Mouse (Mus musculus) MEL (cell line): ENCODE results near the gene Tnik.

Source experiments
- CTCF ChIP-seq, 3 experiments: IDR thresholded peaks in 2 of 3; conservative IDR thresholded peaks in 1 of 3; 2 replicates each; pipeline ENCODE4 v1.5.1; 2011 to 2012; ENCODE audit warnings: low read length in 3 of 3, low read depth in 2 of 3, mild to moderate bottlenecking in 2 of 3, improper control_type of control experiment in 1 of 3, inconsistent platforms in 1 of 3, mixed read lengths in 1 of 3, moderate library complexity in 1 of 3; ENCODE audit not compliant: control insufficient read depth in 1 of 3, insufficient read depth in 1 of 3, poor library complexity in 1 of 3, severe bottlenecking in 1 of 3
- USF1 ChIP-seq: IDR thresholded peaks from 2 replicates; pipeline ENCODE4 v1.6.1; 2014; ENCODE audit warnings: low read depth, mild to moderate bottlenecking, inconsistent platforms, low read length, improper control_type of control experiment, moderate library complexity
- ZNF384 ChIP-seq: IDR thresholded peaks from 2 replicates; pipeline ENCODE4 v1.6.1; 2012; ENCODE audit warnings: low read depth, mild to moderate bottlenecking, inconsistent platforms, low read length, improper control_type of control experiment

DNA sequence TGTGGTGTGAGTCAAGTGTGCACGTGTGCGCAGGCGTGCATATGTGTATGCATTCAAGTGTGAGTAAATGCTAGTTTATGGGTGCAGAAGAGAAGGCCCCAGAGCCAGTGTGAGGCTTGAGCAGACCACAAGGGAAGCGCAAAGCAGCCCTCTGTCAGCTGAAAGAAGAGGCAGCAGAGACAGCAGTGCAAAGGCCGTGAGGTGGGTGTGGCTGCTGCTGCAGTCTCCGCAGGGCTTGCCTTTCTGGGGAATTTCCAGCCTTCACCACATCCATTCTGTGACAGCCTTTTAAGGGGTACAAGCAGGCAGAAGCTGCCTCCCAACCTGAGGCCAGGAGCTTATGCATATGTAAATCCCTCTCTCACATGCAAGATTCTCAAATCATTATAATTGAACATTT, 139.2 kb downstream of the Tnik start:
- TF ChIP-seq CTCF (IDR thresholded peaks at IDR 0.05 in 2 of 3, conservative IDR thresholded peaks at IDR 0.05 in 1 of 3; ENCODE audit: control insufficient read depth in 1 of 3, insufficient read depth in 1 of 3, low read depth in 2 of 3, low read length in 3 of 3, poor library complexity in 1 of 3, severe bottlenecking in 1 of 3) (no peak), ZNF384 (no peak), USF1 (no peak)
